Mouse (Mus musculus): ENCODE results near the gene Ccn1. TPM values are rescaled to one million over a fixed set of nuclear protein-coding genes. Genes with fewer than 3 reads are reported as not detected.

Gene Ccn1
- polyA plus RNA-seq, 1 experiment from 2014 or later: 9.1 TPM

DNA sequence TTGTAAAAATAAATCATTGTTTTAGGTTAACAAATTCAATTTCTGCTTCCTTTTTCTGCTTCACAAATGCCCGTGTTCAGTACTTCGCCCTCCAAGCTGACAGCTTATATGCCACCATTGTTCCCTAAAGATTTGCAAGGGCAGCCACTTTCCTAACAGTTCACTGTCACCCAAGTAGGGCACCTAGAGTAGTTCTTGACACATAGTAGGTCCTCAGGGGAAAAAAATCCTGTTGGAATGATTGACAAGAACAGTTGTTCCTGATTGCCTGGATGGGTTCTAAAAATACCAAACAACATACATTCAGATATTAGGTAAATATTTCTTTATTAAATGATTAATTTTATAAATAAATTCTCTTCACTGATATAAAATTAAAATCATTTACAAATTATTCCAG, 3.1 kb downstream of the Ccn1 start:
- no peak overlapping the region for H3K27ac ChIP-seq (ENCODE audit: low read length)

DNA sequence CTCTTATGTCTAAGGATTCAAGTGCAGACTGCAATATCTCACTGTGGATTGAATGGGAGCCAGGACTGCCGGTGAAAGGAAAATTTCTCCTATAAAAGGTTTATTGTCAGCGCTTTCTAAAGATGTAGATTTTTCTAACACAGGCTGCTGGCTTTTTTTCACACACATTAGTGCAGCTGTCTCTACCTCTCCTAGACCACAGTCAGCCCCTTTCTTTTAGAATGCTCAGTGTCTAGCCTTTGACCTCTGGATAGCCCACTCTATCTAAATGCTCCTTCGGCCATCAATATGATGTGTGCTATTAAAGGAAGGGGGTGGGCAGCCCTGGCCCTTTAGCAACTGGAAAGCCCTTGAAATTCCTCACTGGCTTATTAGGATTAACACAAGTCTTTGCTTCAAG, 3.8 kb downstream of the Ccn1 start:
- H3K4me2 ChIP-seq (ENCODE audit: low read depth, low read length): no peak overlapping the region
- H3K27ac ChIP-seq (ENCODE audit: low read length): no peak overlapping the region
- no peak overlapping the region for H3K4me3 ChIP-seq (ENCODE audit: low read depth, low read length)
- H3K36me3 ChIP-seq (ENCODE audit: control insufficient read depth, insufficient read depth): no peaks in the 10 kb centered on the region
- whole genome bisulfite sequencing (ENCODE audit: insufficient replicate concordance): 67% methylated on average over 3 of the region's 3 CpGs
- ATAC-seq (ENCODE audit: low read depth): no peak
- H3K9me3 ChIP-seq (replicated peaks; ENCODE audit: control insufficient read depth, low read length): no peaks in the 10 kb centered on the region
- H3K27me3 ChIP-seq (ENCODE audit: control insufficient read depth, insufficient read depth, low read depth, low read length): peaks cover 29% of the 10 kb centered on the region
- no peak overlapping the region for H3K9ac ChIP-seq (ENCODE audit: low read depth, low read length)
- H3K4me1 ChIP-seq (ENCODE audit: control insufficient read depth, low read depth, low read length): no peaks in the 10 kb centered on the region; the same call in 1 of the 2 replicates

More for the DNA sequence above, 3.1 kb downstream of the Ccn1 start:
- no peak for ATAC-seq (ENCODE audit: low read depth)
- H3K9ac ChIP-seq (ENCODE audit: low read depth, low read length): no peak overlapping the region
- no peak overlapping the region for H3K4me2 ChIP-seq (ENCODE audit: low read depth, low read length)
- peaks cover 35% of the 10 kb centered on the region for H3K27me3 ChIP-seq (ENCODE audit: control insufficient read depth, insufficient read depth, low read depth, low read length)
- H3K9me3 ChIP-seq (replicated peaks; ENCODE audit: control insufficient read depth, low read length): no peaks in the 10 kb centered on the region
- H3K4me1 ChIP-seq (ENCODE audit: control insufficient read depth, low read depth, low read length): no peaks in the 10 kb centered on the region
- no peaks in the 10 kb centered on the region for H3K36me3 ChIP-seq (ENCODE audit: control insufficient read depth, insufficient read depth)
- H3K4me3 ChIP-seq (ENCODE audit: low read depth, low read length): no peak overlapping the region
- 66% methylated on average over 2 of the region's 2 CpGs for WGBS (ENCODE audit: insufficient replicate concordance)

DNA sequence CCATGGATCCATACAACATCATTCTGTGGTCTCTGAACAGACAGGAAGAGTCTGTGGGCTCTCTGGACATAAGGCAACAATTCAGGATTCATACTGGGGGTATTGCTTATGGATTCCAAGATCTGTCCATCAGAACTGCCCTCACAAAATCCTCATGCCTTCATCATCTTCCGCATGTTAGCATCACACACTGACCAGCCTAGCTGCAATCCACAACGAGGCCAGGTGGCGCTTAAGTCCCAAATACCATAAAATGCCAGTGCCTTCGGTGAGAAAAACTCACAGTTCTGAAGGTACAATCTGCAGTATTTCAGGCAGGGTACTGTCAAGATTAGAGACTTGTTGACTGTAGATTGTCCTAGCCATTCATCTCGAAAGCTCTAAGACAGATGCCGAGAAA, 4.3 kb downstream of the Ccn1 start:
- WGBS (ENCODE audit: insufficient replicate concordance): 63% methylated on average over 6 of the region's 6 CpGs
- no peak for ATAC-seq (ENCODE audit: low read depth)
- H3K36me3 ChIP-seq (ENCODE audit: control insufficient read depth, insufficient read depth): no peaks in the 10 kb centered on the region
- H3K9me3 ChIP-seq (replicated peaks; ENCODE audit: control insufficient read depth, low read length): no peaks in the 10 kb centered on the region
- no peak overlapping the region for H3K27ac ChIP-seq (ENCODE audit: low read length)
- H3K4me1 ChIP-seq (ENCODE audit: control insufficient read depth, low read depth, low read length): no peaks in the 10 kb centered on the region; the same call in 1 of the 2 replicates
- no peak overlapping the region for H3K4me2 ChIP-seq (ENCODE audit: low read depth, low read length)
- no peak overlapping the region for H3K9ac ChIP-seq (ENCODE audit: low read depth, low read length)
- peaks cover 24% of the 10 kb centered on the region for H3K27me3 ChIP-seq (ENCODE audit: control insufficient read depth, insufficient read depth, low read depth, low read length)
- no peak overlapping the region for H3K4me3 ChIP-seq (ENCODE audit: low read depth, low read length)

DNA sequence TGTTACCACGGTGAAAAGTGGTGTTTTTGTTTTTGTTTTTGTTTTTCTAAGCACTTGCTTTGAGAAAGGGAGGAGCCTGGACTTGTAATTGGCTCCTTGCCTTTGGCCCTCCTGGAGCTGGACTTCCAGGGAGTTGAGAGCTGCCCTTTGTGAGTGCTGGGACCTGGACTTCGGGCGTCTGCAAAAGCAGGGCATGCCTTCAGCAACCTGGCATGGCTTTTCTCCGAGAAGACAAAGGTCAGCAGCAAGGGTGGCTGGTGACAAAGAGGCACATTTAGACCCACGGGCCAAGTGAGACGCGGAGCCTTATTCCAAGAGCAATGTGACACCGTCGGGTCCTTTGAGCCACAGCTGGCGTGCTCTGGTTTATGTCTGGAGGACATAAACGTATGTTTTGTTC, 6.9 kb downstream of the Ccn1 start:
- Histone ChIP-seq H3K4me1 (ENCODE audit: control insufficient read depth, low read depth, low read length) (no peaks in the 10 kb centered on the region; the same call in 1 of the 2 replicates), H3K4me3 (ENCODE audit: low read depth, low read length) (no peak overlapping the region), H3K36me3 (ENCODE audit: control insufficient read depth, insufficient read depth) (no peaks in the 10 kb centered on the region), H3K9ac (ENCODE audit: low read depth, low read length) (no peak overlapping the region), H3K27ac (ENCODE audit: low read length) (no peak overlapping the region), H3K27me3 (ENCODE audit: control insufficient read depth, insufficient read depth, low read depth, low read length) (no peaks in the 10 kb centered on the region), H3K9me3 (replicated peaks; ENCODE audit: control insufficient read depth, low read length) (no peaks in the 10 kb centered on the region), H3K4me2 (ENCODE audit: low read depth, low read length) (no peak overlapping the region)
- WGBS (ENCODE audit: insufficient replicate concordance): 53% methylated on average over 11 of the region's 11 CpGs
- no peak for ATAC-seq (ENCODE audit: low read depth)

DNA sequence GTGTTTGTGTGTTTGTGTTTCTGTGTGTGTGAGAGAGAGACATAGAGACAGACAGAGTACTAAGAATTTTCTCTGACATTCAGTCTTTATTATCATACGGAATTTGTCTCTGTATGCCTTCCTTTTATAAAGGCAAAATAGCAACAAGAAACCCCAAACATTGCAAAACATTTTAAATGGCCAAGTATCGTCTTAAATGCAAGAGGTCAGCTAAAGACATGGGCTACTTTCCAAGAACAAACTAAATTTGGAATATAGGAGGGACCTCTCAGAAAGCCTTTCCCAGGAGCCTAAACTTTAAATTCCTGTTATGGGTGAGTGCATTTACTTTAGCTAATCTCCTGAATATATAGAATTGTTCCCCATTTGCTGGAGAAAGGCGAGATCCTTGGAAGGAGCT, 7.9 kb downstream of the Ccn1 start:
- H3K27me3 ChIP-seq (ENCODE audit: control insufficient read depth, insufficient read depth, low read depth, low read length): no peaks in the 10 kb centered on the region
- H3K27ac ChIP-seq (ENCODE audit: low read length): no peak overlapping the region
- H3K36me3 ChIP-seq (ENCODE audit: control insufficient read depth, insufficient read depth): no peaks in the 10 kb centered on the region
- no peak overlapping the region for H3K4me2 ChIP-seq (ENCODE audit: low read depth, low read length)
- no peak overlapping the region for H3K9ac ChIP-seq (ENCODE audit: low read depth, low read length)
- no peaks in the 10 kb centered on the region; the same call in 1 of the 2 replicates for H3K4me1 ChIP-seq (ENCODE audit: control insufficient read depth, low read depth, low read length)
- H3K4me3 ChIP-seq (ENCODE audit: low read depth, low read length): no peak overlapping the region
- no peaks in the 10 kb centered on the region for H3K9me3 ChIP-seq (replicated peaks; ENCODE audit: control insufficient read depth, low read length)
- no peak for ATAC-seq (ENCODE audit: low read depth)
- WGBS (ENCODE audit: insufficient replicate concordance): 45% methylated on average over 3 of the region's 3 CpGs

DNA sequence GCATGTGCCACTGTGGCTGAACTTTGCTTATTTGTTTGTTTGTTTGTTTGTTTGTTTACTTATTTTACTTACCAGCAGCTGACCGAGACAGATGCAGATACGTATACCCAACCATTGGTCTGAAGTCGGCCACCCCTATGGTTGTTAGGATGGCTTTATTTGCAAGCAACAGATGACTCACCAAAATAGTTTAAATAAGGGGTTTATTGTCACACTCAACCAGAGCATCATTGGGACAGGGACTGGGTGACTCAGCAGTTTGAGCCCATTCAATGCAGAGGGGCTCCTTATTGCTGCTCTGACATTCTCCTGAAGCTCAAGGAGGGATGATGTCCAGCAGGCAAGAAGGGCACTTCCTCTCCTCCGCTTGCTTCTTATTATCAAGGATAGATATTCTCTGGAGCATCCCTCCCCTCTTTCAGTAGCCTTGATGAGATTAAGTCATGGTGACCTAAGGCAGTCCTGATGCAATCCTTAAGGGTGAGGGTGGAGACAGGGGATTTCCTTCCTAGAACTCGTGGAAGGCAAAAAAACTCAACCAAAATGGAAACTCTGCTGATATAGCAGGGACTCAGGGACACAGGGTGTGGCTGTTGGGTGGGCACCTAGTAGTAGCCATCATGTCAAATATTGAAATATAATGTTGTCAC, 8.6 kb downstream of the Ccn1 start:
- Histone ChIP-seq H3K4me1 (ENCODE audit: control insufficient read depth, low read depth, low read length) (no peaks in the 10 kb centered on the region; the same call in 1 of the 2 replicates), H3K27ac (ENCODE audit: low read length) (no peak overlapping the region), H3K27me3 (ENCODE audit: control insufficient read depth, insufficient read depth, low read depth, low read length) (no peaks in the 10 kb centered on the region), H3K9ac (ENCODE audit: low read depth, low read length) (no peak overlapping the region), H3K4me3 (ENCODE audit: low read depth, low read length) (no peak overlapping the region), H3K36me3 (ENCODE audit: control insufficient read depth, insufficient read depth) (no peaks in the 10 kb centered on the region), H3K9me3 (replicated peaks; ENCODE audit: control insufficient read depth, low read length) (no peaks in the 10 kb centered on the region), H3K4me2 (ENCODE audit: low read depth, low read length) (no peak overlapping the region)
- WGBS (ENCODE audit: insufficient replicate concordance): 50% methylated on average over 5 of the region's 5 CpGs
- no peak for ATAC-seq (ENCODE audit: low read depth)

DNA sequence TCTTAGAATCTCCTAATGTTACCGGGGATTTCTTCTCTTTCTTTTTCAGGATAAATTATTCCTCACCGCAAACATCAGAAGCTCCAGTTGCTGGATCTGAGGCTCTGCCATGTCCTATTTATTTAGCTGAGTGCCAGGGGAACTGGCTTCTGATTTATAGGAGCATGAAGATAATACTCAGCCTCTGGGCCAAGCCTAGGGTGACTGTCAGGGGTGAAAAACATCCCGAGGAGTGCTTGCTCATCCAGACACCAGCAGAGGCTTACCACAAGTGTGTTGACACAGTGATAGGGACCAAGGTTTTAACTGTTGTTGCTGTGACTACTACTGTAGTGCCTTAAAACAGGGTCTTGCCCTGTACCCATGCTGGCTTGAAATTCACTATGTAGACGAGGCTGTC, 9.2 kb downstream of the Ccn1 start:
- no peak overlapping the region for H3K27ac ChIP-seq (ENCODE audit: low read length)
- no peak overlapping the region for H3K9ac ChIP-seq (ENCODE audit: low read depth, low read length)
- whole genome bisulfite sequencing (ENCODE audit: insufficient replicate concordance): 58% methylated on average over 4 of the region's 4 CpGs
- no peaks in the 10 kb centered on the region for H3K36me3 ChIP-seq (ENCODE audit: control insufficient read depth, insufficient read depth)
- no peak overlapping the region for H3K4me2 ChIP-seq (ENCODE audit: low read depth, low read length)
- no peak overlapping the region for H3K4me3 ChIP-seq (ENCODE audit: low read depth, low read length)
- H3K27me3 ChIP-seq (ENCODE audit: control insufficient read depth, insufficient read depth, low read depth, low read length): no peaks in the 10 kb centered on the region
- H3K4me1 ChIP-seq (ENCODE audit: control insufficient read depth, low read depth, low read length): no peaks in the 10 kb centered on the region; the same call in 1 of the 2 replicates
- H3K9me3 ChIP-seq (replicated peaks; ENCODE audit: control insufficient read depth, low read length): no peaks in the 10 kb centered on the region
- no peak for ATAC-seq (ENCODE audit: low read depth)

DNA sequence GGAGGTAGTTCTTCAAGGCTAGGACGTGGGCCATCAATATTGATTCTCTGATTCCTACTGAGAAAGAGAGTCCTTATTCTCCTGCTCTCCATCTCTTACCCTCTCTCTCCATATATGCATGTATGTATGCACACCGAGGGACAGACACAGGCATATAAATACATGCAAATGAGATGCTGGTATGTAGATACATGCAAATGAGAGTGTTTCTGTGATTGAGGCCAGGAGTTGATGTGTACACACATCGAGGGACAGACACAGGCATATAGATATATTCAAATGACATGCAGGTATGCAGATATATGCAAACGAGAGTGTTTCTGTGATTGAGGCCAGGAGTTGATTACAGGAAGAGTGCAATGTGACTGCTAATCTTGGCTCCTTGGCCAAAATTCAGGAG, 9.6 kb downstream of the Ccn1 start:
- no peak overlapping the region for H3K4me3 ChIP-seq (ENCODE audit: low read depth, low read length)
- H3K9me3 ChIP-seq (replicated peaks; ENCODE audit: control insufficient read depth, low read length): no peaks in the 10 kb centered on the region
- H3K9ac ChIP-seq (ENCODE audit: low read depth, low read length): no peak overlapping the region
- no peak for ATAC-seq (ENCODE audit: low read depth)
- H3K27ac ChIP-seq (ENCODE audit: low read length): no peak overlapping the region
- H3K4me1 ChIP-seq (ENCODE audit: control insufficient read depth, low read depth, low read length): no peaks in the 10 kb centered on the region; the same call in 1 of the 2 replicates
- no peak overlapping the region for H3K4me2 ChIP-seq (ENCODE audit: low read depth, low read length)
- H3K36me3 ChIP-seq (ENCODE audit: control insufficient read depth, insufficient read depth): no peaks in the 10 kb centered on the region
- 52% methylated on average over 4 of the region's 4 CpGs for WGBS (ENCODE audit: insufficient replicate concordance)
- no peaks in the 10 kb centered on the region for H3K27me3 ChIP-seq (ENCODE audit: control insufficient read depth, insufficient read depth, low read depth, low read length)

DNA sequence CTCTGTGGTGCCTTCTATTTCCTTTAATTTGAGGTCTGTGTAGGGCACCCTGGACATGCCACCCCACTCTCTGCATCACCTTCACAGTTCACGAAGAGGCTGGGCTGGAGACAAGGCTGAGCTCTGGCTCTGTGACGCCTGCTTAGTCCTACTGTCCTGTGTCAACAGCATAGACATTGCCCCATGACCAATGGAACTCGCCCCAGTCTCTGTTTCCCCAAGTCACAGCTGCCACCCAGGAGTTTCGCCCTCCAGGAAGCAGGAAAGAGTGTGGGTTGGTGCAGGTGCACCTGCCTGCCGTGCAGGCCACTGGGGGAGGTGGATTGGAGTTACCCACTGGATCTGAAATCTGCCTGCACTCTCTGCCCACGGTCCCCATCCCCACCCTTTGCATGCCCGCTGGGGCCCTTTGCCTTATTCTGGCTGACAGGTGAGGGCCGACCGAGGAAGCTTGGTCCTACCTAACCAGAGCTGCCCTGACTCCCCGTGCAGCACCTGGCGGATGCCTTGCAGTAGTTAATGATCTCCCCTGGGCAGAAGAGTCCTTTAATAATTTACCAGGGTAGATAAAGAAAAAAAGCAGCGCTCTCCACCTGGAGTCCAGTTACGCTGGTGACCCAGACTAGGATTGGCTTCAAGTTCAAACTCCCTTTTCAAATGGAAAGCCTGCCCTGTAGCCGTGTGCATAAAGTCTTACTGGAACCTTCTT, 15.6 kb downstream of the Ccn1 start:
- Histone ChIP-seq H3K27ac (ENCODE audit: low read length) (no peak overlapping the region; the same call in 1 of the 2 replicates), H3K9ac (ENCODE audit: low read depth, low read length) (no peak overlapping the region), H3K4me1 (ENCODE audit: control insufficient read depth, low read depth, low read length) (peaks cover 4% of the 10 kb centered on the region; the same call in 1 of the 2 replicates), H3K4me3 (ENCODE audit: low read depth, low read length) (no peak overlapping the region), H3K27me3 (ENCODE audit: control insufficient read depth, insufficient read depth, low read depth, low read length) (no peaks in the 10 kb centered on the region), H3K9me3 (replicated peaks; ENCODE audit: control insufficient read depth, low read length) (no peaks in the 10 kb centered on the region), H3K36me3 (ENCODE audit: control insufficient read depth, insufficient read depth) (no peaks in the 10 kb centered on the region), H3K4me2 (ENCODE audit: low read depth, low read length) (peak overlapping the region; percentile 30; the same call in 1 of the 2 replicates)
- ATAC-seq (ENCODE audit: low read depth): peak; percentile 83
- 50% methylated on average over 14 of the region's 14 CpGs for WGBS (ENCODE audit: insufficient replicate concordance)

Data from liver, embryonic 16.5 days (tissue).